Mouse (Mus musculus) C2C12 (cell line): ENCODE results near the gene Nsd2.

ENCODE experiments used
- CTCF ChIP-seq: IDR thresholded peaks from one replicate; pipeline ENCODE4 v1.5.1; 2011; ENCODE audit not compliant: control insufficient read depth, insufficient read depth, insufficient read length
- USF1 ChIP-seq: IDR thresholded peaks from one replicate; pipeline ENCODE4 v1.6.1; 2011; ENCODE audit warnings: low read depth, mild to moderate bottlenecking, control low read depth, moderate library complexity

- TF ChIP-seq CTCF (no peak), USF1 (no peak)
Observed at GRCm38 (mm10) chr5:33826001-33826400, 5.5 kb downstream of the Nsd2 start.
